Mouse (Mus musculus): ENCODE measurements around the gene Gm5089. TPM values are rescaled to one million over a fixed set of nuclear protein-coding genes. Genes with fewer than 3 reads are reported as not detected.

Gm5089 gene
- total RNA-seq, 2 experiments from 2014 or later: 0.23 TPM; not detected in 1

DNA sequence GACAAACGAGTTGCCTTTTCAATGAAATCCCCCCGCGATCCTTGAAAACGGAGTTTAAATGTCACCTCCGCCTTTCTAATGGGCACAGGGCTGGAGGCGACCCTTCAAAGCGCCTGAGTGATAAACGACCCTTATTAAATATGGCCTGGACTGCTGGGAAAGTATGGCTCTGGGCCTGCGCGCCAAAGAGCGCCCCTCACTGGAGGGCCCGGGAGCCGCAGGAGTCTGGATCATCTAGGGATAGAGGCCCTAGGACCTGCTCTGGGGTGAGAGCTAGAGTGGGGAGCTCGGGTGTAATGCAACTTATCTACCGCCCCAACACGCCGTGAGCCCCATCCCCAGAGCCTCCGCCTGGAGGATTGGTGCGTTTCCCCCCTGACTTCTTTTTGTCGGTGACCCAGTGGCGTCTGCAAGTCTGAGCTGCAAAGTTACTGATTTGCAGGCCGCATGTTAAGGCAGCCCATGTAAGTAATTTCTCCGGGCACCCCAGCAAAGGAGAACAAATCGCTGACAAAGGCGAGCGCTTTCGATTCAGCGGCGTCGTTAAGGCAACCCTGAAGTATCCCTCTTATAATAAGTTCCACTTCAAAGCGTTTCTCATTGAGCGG is 2.6 kb upstream of the Gm5089 start:
- DNase-seq (ENCODE audit: low spot score in 2 of 2): peak in 1 of 2 experiments; percentile 53
- intact Hi-C loops (cut with DNase I): loop anchor here (5.0 kb wide), 3 partner anchors 34 to 226 kb away; no protein-coding TSS in a partner anchor

DNA sequence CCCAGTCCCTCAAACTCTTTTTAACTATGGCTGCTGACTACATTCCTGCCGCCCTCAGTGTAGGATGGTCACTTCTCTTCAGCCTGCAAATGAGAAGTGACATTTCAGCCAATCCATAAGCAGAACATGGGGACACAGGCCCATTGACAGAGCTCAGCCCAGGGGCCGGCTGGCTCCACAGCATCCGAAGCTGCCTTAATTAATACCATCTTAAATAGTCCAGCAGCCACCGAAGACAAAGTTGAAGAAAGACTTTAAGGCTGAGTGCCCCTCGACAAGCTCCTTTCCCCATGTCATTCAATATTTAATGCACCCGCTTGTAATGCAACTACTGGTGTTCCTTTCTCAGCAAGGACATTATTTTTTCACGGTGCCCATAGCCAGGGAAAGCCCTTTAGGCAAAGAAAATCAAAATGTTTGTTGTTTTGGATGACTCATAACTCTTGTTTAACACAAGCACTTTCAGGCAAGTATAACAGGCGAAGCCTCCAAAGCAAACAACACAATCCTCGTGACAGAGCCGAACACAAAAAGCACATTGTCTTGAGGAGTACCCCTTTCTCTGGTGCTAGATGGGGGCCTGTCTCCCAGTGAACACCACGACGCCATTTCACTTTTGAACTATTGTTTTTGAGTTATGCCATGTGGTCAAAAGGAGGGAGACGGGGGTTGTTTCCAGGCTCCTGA is 1.9 kb upstream of the Gm5089 start:
- no peak for DNase-seq (ENCODE audit: low spot score in 2 of 2)

DNA sequence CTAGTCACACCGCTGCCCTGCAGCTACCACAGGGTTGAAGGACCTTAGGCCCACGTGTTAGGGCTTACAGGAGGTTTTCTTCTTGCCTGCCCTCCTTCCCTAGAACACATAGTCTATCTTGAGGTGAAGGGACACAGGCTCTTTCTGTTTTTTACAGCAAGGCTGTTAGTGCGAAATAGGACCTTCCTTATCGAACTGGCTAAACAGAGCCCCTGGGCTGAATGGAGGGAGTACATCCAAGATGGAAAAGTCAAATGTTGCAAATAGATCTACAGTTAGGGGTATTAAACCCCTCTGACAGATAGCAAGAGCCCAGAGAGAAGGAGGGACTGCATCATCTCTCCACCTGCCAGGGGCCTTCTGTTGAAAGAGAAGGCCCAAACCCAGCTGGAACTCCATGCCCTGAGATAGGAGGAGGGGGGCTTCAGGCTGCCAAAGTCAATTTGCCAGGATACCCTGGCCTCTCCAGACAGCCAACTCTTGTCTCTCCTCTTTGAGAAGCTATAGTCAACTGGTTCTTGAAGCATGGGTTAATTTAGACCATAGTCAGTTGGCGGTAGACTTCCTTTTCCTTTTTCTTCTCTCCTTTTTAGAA is 733 bp upstream of the Gm5089 start:
- intact Hi-C loops (cut with DNase I): loop anchor here (5.0 kb wide), 3 partner anchors 36 to 224 kb away; no protein-coding TSS in a partner anchor
- DNase-seq (ENCODE audit: low spot score in 2 of 2): no peak

More for the DNA sequence above, 1.9 kb upstream of the Gm5089 start:
- intact Hi-C loops (cut with DNase I): loop anchor here (5.0 kb wide), 3 partner anchors 34 to 226 kb away; no protein-coding TSS in a partner anchor

DNA sequence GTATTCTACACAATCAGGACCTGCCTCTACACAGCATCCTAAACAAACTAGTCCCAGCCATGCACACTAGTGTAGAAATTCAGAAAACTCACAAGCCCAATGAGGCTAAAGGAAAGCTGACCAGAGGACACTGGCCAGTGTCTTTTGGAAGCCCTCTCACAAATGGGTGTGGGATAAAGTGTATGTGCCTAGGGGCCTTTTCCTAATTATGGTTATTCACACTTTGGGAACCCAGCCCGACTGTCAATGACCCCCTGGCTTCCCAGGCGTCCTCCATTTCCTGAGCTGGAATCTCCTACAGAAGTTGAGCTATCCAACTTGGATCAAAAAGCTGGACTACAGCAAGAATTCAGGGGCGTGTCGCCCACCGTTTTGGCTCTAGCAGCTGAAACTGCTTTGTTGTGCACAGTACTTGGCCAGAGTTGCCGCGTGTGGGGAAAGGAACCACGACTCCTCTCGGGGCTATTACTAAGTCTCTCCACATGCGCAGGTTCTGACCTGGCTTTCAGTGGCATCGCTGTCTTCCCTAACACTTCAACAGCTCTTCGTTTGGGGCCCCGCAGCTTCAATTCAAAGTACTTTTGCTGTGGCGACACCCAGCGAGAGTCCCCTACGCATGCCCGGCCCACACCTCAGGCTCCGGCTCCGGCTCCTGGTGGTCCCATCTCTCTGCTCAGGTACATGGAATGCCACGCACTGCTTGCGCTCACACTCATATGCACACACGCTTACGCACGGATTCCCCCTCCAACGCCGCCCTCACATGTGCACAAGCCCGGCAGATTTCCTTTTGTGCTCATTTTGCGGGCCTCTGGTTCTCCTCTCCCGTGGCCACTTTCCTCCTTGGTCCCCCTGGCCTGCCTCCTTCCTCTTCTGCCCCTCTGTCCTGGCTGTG is 1.1 kb downstream of the Gm5089 start:
- intact Hi-C loops (cut with DNase I): loop anchor here (5.0 kb wide), 3 partner anchors 37 to 223 kb away; no protein-coding TSS in a partner anchor
- DNase-seq (ENCODE audit: low spot score in 2 of 2): no peak

DNA sequence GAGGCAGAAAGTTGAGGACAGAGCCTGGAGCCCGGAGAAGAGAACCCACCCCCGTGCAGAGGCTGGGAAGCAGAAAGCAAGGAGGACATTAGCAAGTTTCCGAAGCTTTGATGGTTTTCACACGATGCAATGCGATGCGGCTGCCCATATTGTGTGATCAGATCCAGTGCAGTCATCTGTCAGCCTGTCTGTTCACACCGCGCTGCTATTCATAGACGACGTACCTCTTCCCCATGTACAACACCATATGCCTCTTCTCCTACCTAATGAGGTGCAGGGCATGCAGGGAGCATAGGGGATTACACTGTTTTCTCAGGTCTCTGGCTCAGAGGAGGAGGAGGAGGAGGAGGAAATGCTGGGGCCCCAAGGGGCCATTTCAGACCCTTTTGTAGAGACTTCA is 14.1 kb downstream of the Gm5089 start:
- intact Hi-C loops (cut with DNase I): no loop called here

DNA sequence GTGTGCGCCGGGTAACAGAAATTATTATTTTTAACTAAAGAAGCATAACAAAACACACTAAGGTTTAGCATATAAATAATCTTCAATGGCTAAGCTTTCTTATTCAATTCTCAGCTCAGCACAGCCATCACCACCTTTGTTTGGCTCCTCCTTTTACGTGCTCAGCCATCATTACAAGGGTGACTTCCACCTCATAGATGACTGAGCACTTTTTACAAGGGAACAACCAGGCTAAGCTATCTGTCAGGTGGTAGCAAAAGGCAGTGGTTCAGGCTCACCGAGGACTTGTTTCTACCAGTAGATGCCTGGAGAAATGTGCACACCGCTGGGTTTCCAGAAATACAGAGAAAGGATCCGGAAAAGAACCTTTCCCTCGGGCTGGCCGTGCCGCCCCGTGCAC is 16.9 kb downstream of the Gm5089 start:
- intact Hi-C loops (cut with DNase I): no loop called here
- no peak for DNase-seq (ENCODE audit: low spot score in 2 of 2)

More for the DNA sequence above, 14.1 kb downstream of the Gm5089 start:
- DNase-seq (ENCODE audit: low spot score in 2 of 2): no peak

DNA sequence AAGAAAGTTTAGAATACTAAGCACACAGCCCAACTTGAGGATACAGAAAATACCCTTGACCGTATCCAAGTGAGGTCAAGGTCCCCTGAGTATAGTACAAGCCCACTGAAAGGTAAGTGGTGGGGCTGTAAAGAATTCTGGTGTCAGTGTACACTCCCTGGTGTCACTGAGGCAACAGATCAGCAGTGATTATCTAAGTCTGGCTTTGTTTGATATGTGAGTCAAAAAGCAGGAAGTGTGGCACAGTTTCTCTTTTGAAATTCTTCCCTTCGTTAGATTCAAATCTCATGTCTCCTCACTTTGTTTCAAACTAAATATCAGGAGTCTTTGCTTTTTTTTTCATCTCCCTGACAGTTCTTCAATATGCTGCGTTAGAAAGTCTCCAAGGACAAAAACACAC is 18.4 kb downstream of the Gm5089 start:
- DNase-seq (ENCODE audit: low spot score in 2 of 2): no peak
- intact Hi-C loops (cut with DNase I): no loop called here

DNA sequence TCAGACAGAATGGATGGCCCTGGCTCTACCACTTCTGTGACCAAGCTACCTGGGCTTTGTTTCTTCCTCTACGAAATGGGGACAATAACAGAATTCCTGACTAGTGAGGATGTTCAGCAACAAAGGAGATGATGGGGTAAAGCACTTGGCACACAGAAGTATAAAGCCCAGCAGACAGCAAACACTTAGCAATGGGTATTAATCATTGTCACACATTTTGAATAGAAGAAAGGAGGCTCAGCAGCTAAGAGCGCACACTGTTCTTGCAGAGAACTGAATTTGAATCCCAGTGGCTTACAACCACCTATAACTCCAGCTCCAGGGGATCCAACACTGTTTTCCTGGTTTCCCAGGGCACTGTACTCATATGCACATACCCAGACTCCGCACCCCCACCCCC is 23.3 kb downstream of the Gm5089 start:
- DNase-seq (ENCODE audit: low spot score in 2 of 2): no peak
- intact Hi-C loops (cut with DNase I): no loop called here

DNA sequence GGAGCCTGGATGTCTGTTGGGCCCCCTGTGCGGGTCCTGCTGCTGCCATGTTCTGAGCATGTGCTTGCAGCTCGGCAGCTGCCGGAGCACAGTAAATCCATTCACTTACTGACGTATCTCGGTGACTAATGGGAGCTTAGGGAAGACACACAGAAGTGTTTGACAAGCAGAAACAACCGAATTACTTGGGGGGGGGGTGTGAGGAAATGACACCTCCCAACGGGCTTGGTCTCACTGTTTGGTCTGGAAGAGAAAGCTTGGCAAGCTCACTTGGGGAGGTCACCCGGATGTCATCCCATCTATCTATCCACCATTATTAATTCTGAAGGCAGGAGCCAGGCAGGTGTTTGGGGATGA is 23.7 kb downstream of the Gm5089 start:
- no peak for DNase-seq (ENCODE audit: low spot score in 2 of 2)
- intact Hi-C loops (cut with DNase I): no loop called here

DNA sequence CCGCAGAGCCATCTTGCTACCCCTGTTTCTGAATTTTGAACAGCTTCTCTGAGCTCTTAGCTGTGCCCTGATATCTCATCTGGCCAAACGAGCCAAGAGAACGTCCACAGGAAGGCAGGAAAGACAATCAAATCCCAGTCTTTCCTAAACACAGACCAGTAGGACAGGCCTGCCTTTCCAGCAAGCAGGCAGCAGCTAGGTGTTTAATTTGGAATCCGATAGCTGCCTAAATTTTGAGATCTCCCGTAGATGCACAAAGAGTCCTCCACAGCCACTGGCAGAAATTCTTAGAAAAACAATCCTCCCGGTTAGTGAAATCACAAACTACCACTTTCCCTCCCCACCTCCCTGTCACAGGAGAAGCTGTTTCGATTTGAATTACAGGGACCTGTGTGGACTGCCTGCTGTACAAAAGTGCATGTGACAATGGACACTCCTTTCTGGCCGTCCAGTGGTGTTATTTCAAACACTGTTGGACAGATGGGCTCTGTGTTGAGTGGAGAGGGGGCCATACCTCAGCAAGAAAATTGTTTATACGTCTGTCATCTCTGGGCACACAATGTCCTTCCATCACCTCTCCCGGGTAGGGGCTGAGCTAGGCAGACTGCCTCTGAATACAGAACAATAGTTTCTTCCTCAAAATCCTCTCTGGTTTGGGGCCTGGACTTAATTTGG is 24.2 kb downstream of the Gm5089 start:
- intact Hi-C loops (cut with DNase I): no loop called here
- DNase-seq (ENCODE audit: low spot score in 2 of 2): no peak

DNA sequence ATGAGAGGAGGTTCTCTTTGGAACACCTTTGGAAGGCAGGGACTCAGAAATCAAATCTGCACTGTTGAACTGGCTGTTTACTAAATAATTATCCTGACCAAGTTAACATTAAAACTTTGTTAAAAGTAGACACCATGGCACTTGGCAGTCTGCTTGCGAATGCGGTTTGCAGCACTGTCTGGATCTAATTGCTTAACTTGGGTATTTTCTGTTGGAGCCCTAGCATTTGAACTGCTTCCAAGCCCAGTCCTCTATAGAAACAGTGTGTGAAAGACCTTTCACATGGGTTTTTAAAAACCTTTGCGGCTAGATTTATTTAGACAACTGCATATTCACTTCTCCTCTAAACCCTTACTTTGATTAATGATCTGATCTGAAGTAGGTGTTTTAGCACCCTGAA is 26.5 kb downstream of the Gm5089 start:
- DNase-seq (ENCODE audit: low spot score in 2 of 2): no peak

DNA sequence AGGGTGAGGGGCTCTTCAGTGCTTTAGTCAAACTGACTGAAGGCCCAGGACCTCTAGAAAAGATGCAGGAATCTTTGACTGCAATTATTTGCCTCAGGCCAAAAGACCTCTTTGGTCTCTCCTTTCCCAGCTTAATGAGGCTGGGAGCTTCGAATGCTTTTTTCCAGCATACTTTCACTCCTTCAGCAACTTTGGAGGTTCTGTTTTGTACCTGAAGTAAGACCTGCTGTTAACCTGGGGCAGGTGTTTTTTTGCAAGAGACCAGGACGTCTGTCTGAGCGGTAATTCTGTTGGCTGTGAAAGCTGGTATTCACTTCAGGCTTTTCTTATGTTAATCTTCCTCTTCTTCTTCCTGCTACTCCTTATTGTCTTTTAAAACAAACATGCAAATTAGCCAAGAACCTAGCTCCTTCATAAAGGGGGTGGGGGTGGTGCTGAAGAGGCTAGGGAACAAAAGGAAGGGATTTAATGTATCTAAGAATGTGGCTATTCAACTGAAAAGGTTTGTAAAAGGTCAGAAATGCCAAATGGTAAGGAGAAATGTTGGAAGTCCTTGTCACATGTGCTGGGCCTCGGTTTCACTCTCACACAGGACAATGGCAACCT is 34.6 kb downstream of the Gm5089 start:
- DNase-seq (ENCODE audit: low spot score in 2 of 2): no peak
- intact Hi-C loops (cut with DNase I): no loop called here

More for the DNA sequence above, 26.5 kb downstream of the Gm5089 start:
- intact Hi-C loops (cut with DNase I): no loop called here

DNA sequence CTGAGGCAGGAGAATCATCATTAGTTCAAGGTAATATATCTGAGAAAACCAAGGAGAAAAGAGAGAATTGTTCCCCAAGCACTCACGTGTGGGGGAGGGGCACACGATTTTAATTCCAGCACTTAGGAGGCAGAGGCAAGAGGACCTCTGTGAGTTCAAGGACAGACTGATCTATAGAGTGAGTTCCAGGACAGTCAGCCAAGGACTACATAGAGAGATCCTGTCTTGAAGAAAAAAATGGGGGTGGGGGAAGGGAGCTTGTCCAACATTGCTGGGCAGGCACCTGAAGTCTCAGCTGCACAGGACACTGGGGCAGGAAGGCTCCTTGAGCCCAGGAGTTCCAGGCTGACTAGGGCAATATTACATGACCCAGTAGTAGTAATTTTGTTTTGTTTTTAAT is 36.1 kb downstream of the Gm5089 start:
- no peak for DNase-seq (ENCODE audit: low spot score in 2 of 2)
- intact Hi-C loops (cut with DNase I): no loop called here

DNA sequence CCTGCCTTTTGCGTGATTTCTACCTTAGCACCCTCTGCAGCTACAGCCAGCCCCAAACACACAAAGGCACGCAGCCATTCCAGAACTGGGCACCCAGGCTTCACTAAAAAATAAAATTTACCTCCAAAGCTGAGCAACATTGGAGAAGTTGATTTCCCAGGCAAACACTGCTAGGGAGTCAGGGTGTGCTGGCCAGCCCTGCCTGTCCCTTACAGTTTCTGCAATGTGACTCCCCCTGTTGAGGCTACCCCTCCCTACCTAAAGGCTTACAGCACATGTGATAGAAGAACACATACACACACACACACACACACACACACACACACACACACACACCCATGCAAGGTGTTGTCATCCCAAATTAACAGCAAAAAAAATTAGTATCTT is 37.4 kb downstream of the Gm5089 start:
- no peak for DNase-seq (ENCODE audit: low spot score in 2 of 2)
- intact Hi-C loops (cut with DNase I): no loop called here

DNA sequence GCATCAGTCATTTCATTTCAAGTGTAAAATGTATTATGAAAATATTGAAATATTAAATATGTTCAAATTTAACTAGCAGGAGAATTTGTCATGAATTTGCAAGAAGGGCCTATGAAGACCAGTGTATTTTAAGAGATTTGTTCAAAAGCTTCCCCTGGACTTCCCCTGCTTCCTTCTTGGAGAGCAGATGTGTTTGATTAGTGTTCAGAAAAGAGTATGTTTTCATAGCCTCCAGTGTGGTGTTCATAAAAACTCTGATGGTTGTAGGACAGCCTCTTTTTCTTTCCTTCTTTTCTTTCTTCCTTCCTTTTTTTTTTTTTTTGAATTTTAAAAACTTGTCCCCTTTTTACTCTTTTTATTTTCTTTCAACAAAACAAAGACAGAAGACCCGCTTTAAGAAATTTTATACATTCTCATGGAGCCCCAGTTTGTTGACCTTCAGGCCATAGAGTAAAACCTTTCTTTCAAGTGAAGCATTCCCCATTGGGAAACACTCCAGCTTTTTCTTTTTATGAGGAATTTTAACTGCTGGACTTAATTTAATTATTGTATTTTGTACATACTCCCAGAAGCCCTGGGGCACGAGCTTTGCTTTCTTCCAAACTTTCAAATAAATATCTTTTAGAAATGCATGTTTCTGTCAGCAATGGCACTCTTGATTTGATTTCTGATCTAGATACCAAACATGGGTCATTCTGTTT is 37.9 kb downstream of the Gm5089 start:
- intact Hi-C loops (cut with DNase I): no loop called here
- DNase-seq (ENCODE audit: low spot score in 2 of 2): no peak

DNA sequence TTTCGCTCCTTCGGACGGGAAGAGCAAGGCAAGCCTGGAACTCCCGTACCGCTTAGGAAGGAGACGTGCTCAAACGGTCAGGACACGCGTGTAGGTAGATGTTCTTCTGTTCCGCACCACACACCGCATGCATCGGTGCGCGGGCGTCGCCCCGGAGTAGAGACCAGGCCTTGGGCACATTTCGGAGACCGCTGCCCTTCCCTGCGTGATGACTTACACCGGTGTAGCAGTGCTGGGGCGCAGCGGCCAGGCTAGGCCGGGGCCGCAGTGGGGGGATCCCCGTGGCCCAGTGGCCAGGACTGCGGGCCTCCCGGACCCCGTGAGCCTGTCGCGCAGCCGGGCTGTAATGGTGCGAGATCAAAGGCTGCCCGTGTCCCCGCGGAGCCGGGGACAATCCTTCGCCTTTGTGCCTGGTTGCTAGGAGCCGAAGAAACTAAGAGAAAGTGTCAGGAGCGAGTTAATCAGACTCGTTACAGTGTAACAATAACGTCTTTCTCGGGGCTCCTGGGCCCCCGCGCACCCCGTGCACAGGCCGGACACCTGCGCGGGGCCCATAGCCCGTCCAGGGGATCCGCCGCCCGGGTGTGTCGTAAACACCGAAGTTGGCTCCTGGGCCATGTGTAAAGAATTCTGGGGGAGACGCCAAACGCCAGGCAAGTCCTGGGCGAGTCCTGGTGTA is 44.2 kb downstream of the Gm5089 start:
- peak; percentile 17 to 39 for DNase-seq (ENCODE audit: low spot score in 2 of 2)
- intact Hi-C loops (cut with DNase I): loop anchor here (5.0 kb wide), 3 partner anchors 46 to 179 kb away; partner anchors contain the start of genes Gm5089 and Zic2

DNA sequence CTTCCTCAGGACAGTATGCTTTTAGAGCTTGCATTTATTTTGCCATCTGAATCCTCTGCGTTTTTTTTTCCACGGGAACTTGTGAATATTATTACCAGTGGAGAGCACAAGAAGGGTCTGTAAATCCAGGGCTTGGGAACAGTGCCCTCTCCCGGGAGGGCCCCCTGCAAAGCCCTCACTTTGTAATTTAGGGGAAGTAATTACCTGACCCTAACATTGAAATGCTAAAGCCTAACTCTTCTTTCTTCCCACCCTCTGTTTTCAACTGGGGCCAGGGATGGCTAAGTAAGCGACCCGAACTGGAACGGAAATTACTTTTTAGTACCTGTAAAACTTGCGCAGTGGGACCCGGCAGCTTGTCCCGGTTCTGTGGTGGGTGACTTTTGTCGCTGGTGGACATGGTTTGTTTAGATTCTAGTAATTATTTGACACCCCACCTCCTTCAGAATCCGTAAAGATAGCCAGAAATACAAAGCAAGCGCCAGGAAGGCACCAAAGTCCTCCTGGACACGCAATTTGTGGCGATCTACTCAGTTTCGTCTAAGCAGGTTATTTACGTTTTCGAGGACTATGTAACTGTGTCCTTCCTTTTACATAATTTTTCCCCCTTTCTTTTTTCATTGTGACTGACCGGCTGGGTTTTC is 44.9 kb downstream of the Gm5089 start:
- DNase-seq (ENCODE audit: low spot score in 2 of 2): no peak
- intact Hi-C loops (cut with DNase I): loop anchor here (5.0 kb wide), 3 partner anchors 46 to 179 kb away; partner anchors contain the start of genes Gm5089 and Zic2

Measured in left cerebral cortex, postnatal 25 days (tissue).